Mouse (Mus musculus): ENCODE data around the gene Arhgef5. TPM values are rescaled to one million over a fixed set of nuclear protein-coding genes. Genes with fewer than 3 reads are reported as not detected.

Arhgef5 gene
- polyA plus RNA-seq, 1 experiment from 2014 or later = 8.9 TPM

DNA sequence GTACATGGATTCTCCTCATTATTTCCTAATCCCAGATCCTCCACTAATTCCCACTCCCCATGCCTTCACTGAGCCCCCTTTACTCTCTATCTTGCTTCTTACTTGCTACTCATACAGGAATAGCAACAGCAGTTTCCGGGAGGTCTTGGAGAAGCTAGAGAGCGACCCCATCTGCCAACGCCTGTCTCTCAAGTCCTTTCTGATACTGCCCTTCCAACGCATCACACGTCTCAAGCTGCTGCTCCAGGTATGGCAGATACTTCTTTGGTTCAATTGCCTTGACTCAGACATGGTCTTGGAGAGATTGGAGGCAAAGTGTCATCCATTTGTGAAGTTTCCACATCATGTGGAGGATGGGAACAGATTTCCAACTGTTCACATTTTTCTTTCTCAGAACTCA, 15.1 kb downstream of the Arhgef5 start:
- Histone ChIP-seq H3K36me3 (peaks cover 38% of the 10 kb centered on the region), H3K4me2 (no peak overlapping the region), H3K27ac (ENCODE audit: poor library complexity, severe bottlenecking) (no peak overlapping the region), H3K4me3 (no peak overlapping the region), H3K27me3 (replicated peaks) (no peaks in the 10 kb centered on the region), H3K4me1 (replicated peaks) (no peaks in the 10 kb centered on the region), H3K9ac (no peak overlapping the region), H3K9me3 (replicated peaks) (no peaks in the 10 kb centered on the region)
- WGBS = 70% methylated on average over 5 of the region's 5 CpGs
- no peak for ATAC-seq (ENCODE audit: insufficient number of reproducible peaks, low FRiP score)

DNA sequence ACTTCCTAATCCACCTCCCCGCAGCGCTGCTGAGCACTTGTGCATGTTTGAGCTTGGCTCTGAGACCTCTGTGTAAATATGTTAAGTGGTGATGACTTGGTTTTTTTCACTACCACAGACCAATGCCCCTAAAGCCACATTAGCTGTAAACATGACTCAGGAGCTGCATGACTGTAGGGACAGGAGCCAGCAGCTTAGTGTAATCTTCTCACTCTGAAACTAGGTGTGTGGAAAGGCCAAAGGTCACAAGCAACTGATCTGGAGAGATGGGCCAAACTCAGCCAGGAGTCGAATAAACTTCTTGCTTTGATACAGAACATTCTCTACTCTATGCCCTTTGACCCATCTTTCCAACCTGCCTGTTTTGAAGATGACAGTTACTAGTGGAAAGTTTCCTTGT, 26.7 kb downstream of the Arhgef5 start:
- no peak overlapping the region for H3K4me3 ChIP-seq
- no peak overlapping the region for H3K27ac ChIP-seq (ENCODE audit: poor library complexity, severe bottlenecking)
- 63% methylated on average over 3 of the region's 3 CpGs for WGBS
- no peak overlapping the region for H3K9ac ChIP-seq
- no peaks in the 10 kb centered on the region for H3K27me3 ChIP-seq (replicated peaks)
- H3K4me1 ChIP-seq (replicated peaks) = peaks cover 16% of the 10 kb centered on the region
- ATAC-seq (ENCODE audit: insufficient number of reproducible peaks, low FRiP score) = no peak
- H3K36me3 ChIP-seq = peaks cover 22% of the 10 kb centered on the region
- no peaks in the 10 kb centered on the region for H3K9me3 ChIP-seq (replicated peaks)
- no peak overlapping the region for H3K4me2 ChIP-seq

DNA sequence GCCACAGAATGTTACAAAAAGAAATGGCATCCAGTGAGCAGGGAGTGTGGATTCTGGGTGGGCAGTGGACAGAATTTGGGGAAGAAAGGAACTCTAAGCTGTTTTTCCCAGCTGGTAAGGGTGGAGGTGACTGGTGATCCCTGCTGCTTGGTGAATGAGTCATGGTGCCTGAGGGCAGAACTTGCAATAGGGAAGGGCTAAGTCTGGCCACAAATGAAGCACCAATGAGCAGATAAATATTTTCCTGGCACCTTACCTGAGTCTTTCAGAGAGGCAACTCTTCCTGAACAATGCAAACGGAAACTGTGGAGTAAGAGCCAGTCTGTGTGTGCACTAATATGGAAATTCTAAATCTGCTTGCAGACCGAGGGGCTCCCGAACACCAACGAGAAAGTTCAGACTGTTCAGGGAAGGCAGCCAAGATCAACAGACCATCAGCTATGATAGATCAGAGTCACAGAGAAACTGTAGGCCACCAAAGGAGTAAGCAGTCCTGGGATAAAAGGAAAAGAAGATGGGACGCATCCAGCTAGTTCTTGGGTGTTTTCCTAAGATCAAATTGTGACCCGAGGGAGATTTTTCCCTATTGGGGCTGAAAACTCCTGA, 27.2 kb downstream of the Arhgef5 start:
- Histone ChIP-seq H3K4me1 (replicated peaks) (peaks cover 16% of the 10 kb centered on the region), H3K4me3 (no peak overlapping the region), H3K36me3 (peaks cover 18% of the 10 kb centered on the region), H3K9me3 (replicated peaks) (no peaks in the 10 kb centered on the region), H3K4me2 (no peak overlapping the region), H3K9ac (no peak overlapping the region), H3K27ac (ENCODE audit: poor library complexity, severe bottlenecking) (no peak overlapping the region), H3K27me3 (replicated peaks) (no peaks in the 10 kb centered on the region)
- WGBS = 47% methylated on average over 6 of the region's 6 CpGs
- ATAC-seq (ENCODE audit: insufficient number of reproducible peaks, low FRiP score) = peak; percentile 15; the same call in 1 of the 2 replicates

DNA sequence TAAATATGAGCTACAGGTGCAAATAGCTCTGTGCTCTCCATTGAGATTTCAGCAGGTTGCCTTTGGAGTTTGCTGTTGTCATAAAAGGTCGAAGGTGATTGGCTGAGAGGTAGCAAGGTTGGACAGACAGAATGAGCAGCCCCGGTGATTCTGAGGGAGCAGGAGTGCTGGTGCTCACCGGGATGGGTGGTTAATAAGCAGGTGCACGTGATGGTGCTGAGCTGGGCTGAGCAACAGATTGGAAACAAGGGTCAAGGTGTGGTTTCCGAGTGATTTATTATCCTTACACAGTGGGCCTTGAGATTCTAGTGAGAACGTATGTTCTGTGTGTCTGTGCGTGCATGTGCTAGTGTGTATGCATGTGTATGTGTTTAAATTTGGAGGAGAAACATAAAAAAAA, 27.8 kb downstream of the Arhgef5 start:
- no peak for ATAC-seq (ENCODE audit: insufficient number of reproducible peaks, low FRiP score)
- no peak overlapping the region for H3K4me2 ChIP-seq
- H3K4me1 ChIP-seq (replicated peaks) = peaks cover 16% of the 10 kb centered on the region
- H3K27ac ChIP-seq (ENCODE audit: poor library complexity, severe bottlenecking) = no peak overlapping the region
- no peak overlapping the region for H3K4me3 ChIP-seq
- WGBS = 74% methylated on average over 7 of the region's 7 CpGs
- peaks cover 13% of the 10 kb centered on the region for H3K36me3 ChIP-seq
- H3K9me3 ChIP-seq (replicated peaks) = no peaks in the 10 kb centered on the region
- H3K9ac ChIP-seq = no peak overlapping the region
- H3K27me3 ChIP-seq (replicated peaks) = no peaks in the 10 kb centered on the region

DNA sequence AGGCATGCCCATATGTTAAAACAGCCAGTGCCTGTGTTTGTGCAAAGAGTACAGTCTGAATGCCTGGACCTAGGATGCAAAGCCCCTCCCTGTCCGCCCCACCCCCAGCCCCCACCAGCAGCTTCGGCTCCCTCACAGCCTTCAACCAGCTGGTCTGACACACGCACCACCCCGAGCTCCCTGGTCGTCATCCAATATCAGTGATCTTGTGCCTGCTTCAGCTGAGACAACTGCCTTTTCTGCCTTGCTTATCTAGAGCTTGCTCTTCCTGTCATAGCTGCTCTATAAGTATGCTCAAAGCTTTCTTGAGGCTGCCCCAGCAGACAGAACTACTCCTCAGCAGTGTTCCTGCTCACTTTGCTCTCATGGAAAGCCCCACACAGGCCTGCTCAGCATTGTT, 30.5 kb downstream of the Arhgef5 start:
- no peaks in the 10 kb centered on the region for H3K36me3 ChIP-seq
- peak overlapping the region; percentile 22; the same call in 1 of the 2 replicates for H3K27ac ChIP-seq (ENCODE audit: poor library complexity, severe bottlenecking)
- H3K4me3 ChIP-seq = no peak overlapping the region
- H3K27me3 ChIP-seq (replicated peaks) = no peaks in the 10 kb centered on the region
- no peaks in the 10 kb centered on the region for H3K9me3 ChIP-seq (replicated peaks)
- H3K4me2 ChIP-seq = peak overlapping the region; percentile 42
- 10% methylated on average over 5 of the region's 5 CpGs for WGBS
- peak; percentile 33; the same call in 1 of the 2 replicates for ATAC-seq (ENCODE audit: insufficient number of reproducible peaks, low FRiP score)
- no peak overlapping the region for H3K9ac ChIP-seq
- H3K4me1 ChIP-seq (replicated peaks) = peaks cover 16% of the 10 kb centered on the region

DNA sequence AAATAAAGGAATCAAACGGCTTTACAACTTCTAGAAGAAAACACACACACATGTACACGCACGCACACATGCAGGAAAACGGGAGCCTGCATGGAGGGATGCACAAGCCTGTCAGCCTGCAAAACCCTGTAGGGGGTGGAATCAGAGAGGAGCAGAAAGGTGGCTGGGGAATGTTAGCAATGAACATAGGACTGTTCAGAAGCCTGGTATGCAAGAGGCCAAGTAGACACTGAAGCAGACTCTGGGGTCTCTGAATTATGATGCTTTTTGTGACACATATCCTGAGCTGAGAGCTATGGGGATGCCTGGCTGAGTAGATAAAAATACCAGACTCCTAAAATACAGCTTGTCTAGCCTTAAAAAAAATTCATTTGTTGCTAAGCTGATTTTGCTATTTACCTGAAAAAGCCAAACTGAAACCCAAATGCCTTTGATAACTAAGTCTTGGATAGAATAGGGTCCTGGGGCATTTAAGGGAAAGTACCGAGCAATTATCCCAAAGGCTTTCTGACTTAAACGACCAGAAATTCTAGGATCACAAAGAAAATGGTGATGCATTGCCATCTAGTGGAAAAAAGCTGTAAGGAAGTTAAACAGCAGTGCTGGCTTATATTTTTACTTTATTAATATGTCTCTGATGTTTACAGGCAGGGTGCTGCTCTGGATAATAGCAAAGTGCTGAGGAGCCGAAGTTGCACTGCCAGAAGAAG, 31.6 kb downstream of the Arhgef5 start:
- Histone ChIP-seq H3K27me3 (replicated peaks) (no peaks in the 10 kb centered on the region), H3K9me3 (replicated peaks) (no peaks in the 10 kb centered on the region), H3K27ac (ENCODE audit: poor library complexity, severe bottlenecking) (no peak overlapping the region), H3K4me2 (no peak overlapping the region), H3K4me3 (no peak overlapping the region), H3K36me3 (no peaks in the 10 kb centered on the region), H3K9ac (no peak overlapping the region), H3K4me1 (replicated peaks) (peaks cover 15% of the 10 kb centered on the region)
- 41% methylated on average over 7 of the region's 7 CpGs for WGBS
- ATAC-seq (ENCODE audit: insufficient number of reproducible peaks, low FRiP score) = no peak

DNA sequence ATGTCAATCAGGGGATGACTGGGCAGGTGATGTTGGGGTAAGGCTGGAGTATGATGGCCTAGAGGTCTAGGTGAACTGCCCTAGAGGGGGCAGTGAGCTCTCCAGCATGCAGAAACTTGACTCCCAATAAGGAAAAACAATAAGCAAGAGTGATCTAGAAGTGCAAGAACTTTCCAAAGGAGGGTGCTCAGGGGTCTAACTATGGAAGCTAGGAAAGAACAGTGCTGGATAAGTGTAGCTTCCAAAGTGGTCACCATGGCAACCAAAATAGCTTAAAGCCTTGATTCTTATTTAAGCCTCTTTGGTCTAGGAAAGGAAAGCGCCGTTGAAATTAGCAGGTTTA, 32.1 kb downstream of the Arhgef5 start:
- no peak for ATAC-seq (ENCODE audit: insufficient number of reproducible peaks, low FRiP score)
- Histone ChIP-seq H3K27me3 (replicated peaks) (no peaks in the 10 kb centered on the region), H3K9me3 (replicated peaks) (no peaks in the 10 kb centered on the region), H3K4me1 (replicated peaks) (peaks cover 10% of the 10 kb centered on the region), H3K9ac (no peak overlapping the region), H3K27ac (ENCODE audit: poor library complexity, severe bottlenecking) (no peak overlapping the region), H3K36me3 (no peaks in the 10 kb centered on the region), H3K4me2 (no peak overlapping the region), H3K4me3 (no peak overlapping the region)
- 41% methylated on average over 2 of the region's 2 CpGs for WGBS

- Histone ChIP-seq H3K4me1 (replicated peaks) (no peaks in the 10 kb centered on the region), H3K4me3 (no peak within 1 kb of the TSS), H3K4me2 (no peak within 1 kb of the TSS), H3K27me3 (replicated peaks) (no peaks in the 10 kb centered on the region), H3K9ac (no peak within 1 kb of the TSS), H3K9me3 (replicated peaks) (no peaks in the 10 kb centered on the region), H3K27ac (ENCODE audit: poor library complexity, severe bottlenecking) (no peak within 1 kb of the TSS), H3K36me3 (no peaks in the 10 kb centered on the region)
- 53% methylated on average over 16 of the region's 16 CpGs for WGBS
- no peak; the same call in 1 of the 2 replicates for ATAC-seq (ENCODE audit: insufficient number of reproducible peaks, low FRiP score)
Measured at GRCm38 (mm10) chr6:43309454-43309853, 44.1 kb downstream of the Arhgef5 start, which contains the start of gene Nobox. Gene Nobox (minus strand): TSS chr6:43309554.

GRCm38 (mm10) chr6:43310071-43310470, 44.7 kb downstream of the Arhgef5 start:
- H3K4me2 ChIP-seq = no peak overlapping the region
- no peaks in the 10 kb centered on the region for H3K36me3 ChIP-seq
- H3K9ac ChIP-seq = no peak overlapping the region
- H3K9me3 ChIP-seq (replicated peaks) = no peaks in the 10 kb centered on the region
- no peak overlapping the region for H3K4me3 ChIP-seq
- no peaks in the 10 kb centered on the region for H3K4me1 ChIP-seq (replicated peaks)
- no peak overlapping the region for H3K27ac ChIP-seq (ENCODE audit: poor library complexity, severe bottlenecking)
- ATAC-seq (ENCODE audit: insufficient number of reproducible peaks, low FRiP score) = no peak
- H3K27me3 ChIP-seq (replicated peaks) = no peaks in the 10 kb centered on the region
- WGBS = 49% methylated on average over 6 of the region's 6 CpGs

DNA sequence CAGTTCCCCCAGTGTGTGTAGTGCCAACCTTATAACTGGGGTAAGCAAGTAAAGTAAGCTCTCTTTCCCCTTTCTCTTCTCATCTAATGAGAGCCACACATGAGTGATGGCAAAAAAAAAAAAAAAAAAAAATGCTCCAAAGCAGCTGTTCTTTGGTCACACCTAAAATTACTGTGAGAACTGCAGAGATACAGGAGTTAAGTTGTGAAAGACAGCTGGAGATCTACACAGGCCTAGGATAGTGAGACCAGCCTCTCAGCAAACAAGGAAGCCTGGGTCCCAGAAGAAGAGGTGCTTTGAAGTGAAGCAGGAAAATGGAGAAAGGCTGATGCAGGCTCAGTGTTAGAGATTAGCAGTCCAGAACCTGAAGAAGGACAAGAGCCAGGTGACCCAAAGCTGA, 47.2 kb downstream of the Arhgef5 start:
- H3K9me3 ChIP-seq (replicated peaks) = no peaks in the 10 kb centered on the region
- no peak for ATAC-seq (ENCODE audit: insufficient number of reproducible peaks, low FRiP score)
- no peak overlapping the region for H3K27ac ChIP-seq (ENCODE audit: poor library complexity, severe bottlenecking)
- H3K4me1 ChIP-seq (replicated peaks) = no peaks in the 10 kb centered on the region
- no peak overlapping the region for H3K4me2 ChIP-seq
- H3K36me3 ChIP-seq = no peaks in the 10 kb centered on the region
- no peak overlapping the region for H3K9ac ChIP-seq
- no peak overlapping the region for H3K4me3 ChIP-seq
- H3K27me3 ChIP-seq (replicated peaks) = no peaks in the 10 kb centered on the region

- Histone ChIP-seq H3K27ac (ENCODE audit: poor library complexity, severe bottlenecking) (no peak overlapping the region), H3K4me2 (no peak overlapping the region), H3K9me3 (replicated peaks) (no peaks in the 10 kb centered on the region), H3K4me3 (no peak overlapping the region), H3K27me3 (replicated peaks) (no peaks in the 10 kb centered on the region), H3K9ac (no peak overlapping the region), H3K4me1 (replicated peaks) (no peaks in the 10 kb centered on the region), H3K36me3 (no peaks in the 10 kb centered on the region)
- 67% methylated on average over 8 of the region's 8 CpGs for WGBS
- ATAC-seq (ENCODE audit: insufficient number of reproducible peaks, low FRiP score) = no peak
Measured at GRCm38 (mm10) chr6:43312961-43313656, 47.7 kb downstream of the Arhgef5 start.
